Mouse (Mus musculus): ENCODE measurements around the gene Mylk.
A peak's percentile ranks its signal among the peaks of the same experiment; 100 is the strongest.
"Not testable (repeated sequence)": the region's sequence is repeated elsewhere in the genome, so short reads cannot be mapped to it uniquely, and the experiment has no call there.

Gene Mylk

GRCm38 (mm10) chr16:34745065-34745585 is at the start of gene Mylk:
Gene Mylk (plus strand): TSS chr16:34745210.
- DNase-seq (ENCODE audit: low spot score): peak; percentile 75

- DNase-seq (ENCODE audit: low spot score): not testable (repeated sequence)
These were observed 46.3 kb upstream of the Mylk start for GRCm38 (mm10) chr16:34698721-34699120.

GRCm38 (mm10) chr16:34700165-34700827 is 44.7 kb upstream of the Mylk start:
- DNase-seq (ENCODE audit: low spot score): peak; percentile 65

GRCm38 (mm10) chr16:34700828-34701216 is 44.2 kb upstream of the Mylk start:
- DNase-seq (ENCODE audit: low spot score): no peak

- no peak for DNase-seq (ENCODE audit: low spot score)
These were observed 39.0 kb upstream of the Mylk start for GRCm38 (mm10) chr16:34706019-34706418.

- no peak for DNase-seq (ENCODE audit: low spot score)
These were observed 38.5 kb upstream of the Mylk start for GRCm38 (mm10) chr16:34706487-34706946.

- DNase-seq (ENCODE audit: low spot score): no peak
These were observed 33.5 kb upstream of the Mylk start for GRCm38 (mm10) chr16:34711481-34711880.

GRCm38 (mm10) chr16:34725156-34725555 is 19.9 kb upstream of the Mylk start:
- DNase-seq (ENCODE audit: low spot score): no peak

GRCm38 (mm10) chr16:34728610-34729009 is 16.4 kb upstream of the Mylk start:
- DNase-seq (ENCODE audit: low spot score): not testable (repeated sequence)

GRCm38 (mm10) chr16:34729371-34729770 is 15.6 kb upstream of the Mylk start:
- DNase-seq (ENCODE audit: low spot score): no peak

- DNase-seq (ENCODE audit: low spot score): no peak
These were observed 6.3 kb upstream of the Mylk start for GRCm38 (mm10) chr16:34738656-34739233.

GRCm38 (mm10) chr16:34742930-34743329 is 2.1 kb upstream of the Mylk start:
- DNase-seq (ENCODE audit: low spot score): no peak

GRCm38 (mm10) chr16:34748081-34748720 is 3.2 kb downstream of the Mylk start:
- DNase-seq (ENCODE audit: low spot score): peak; percentile 17

- no peak for DNase-seq (ENCODE audit: low spot score)
These were observed 4.5 kb downstream of the Mylk start for GRCm38 (mm10) chr16:34749536-34749935.

- no peak for DNase-seq (ENCODE audit: low spot score)
These were observed 7.0 kb downstream of the Mylk start for GRCm38 (mm10) chr16:34752026-34752425.

GRCm38 (mm10) chr16:34752977-34753376 is 8.0 kb downstream of the Mylk start:
- DNase-seq (ENCODE audit: low spot score): no peak

GRCm38 (mm10) chr16:34756991-34757390 is 12.0 kb downstream of the Mylk start:
- DNase-seq (ENCODE audit: low spot score): no peak

GRCm38 (mm10) chr16:34758205-34758604 is 13.2 kb downstream of the Mylk start:
- no peak for DNase-seq (ENCODE audit: low spot score)

- DNase-seq (ENCODE audit: low spot score): no peak
These were observed 19.1 kb downstream of the Mylk start for GRCm38 (mm10) chr16:34763959-34764591.

- no peak for DNase-seq (ENCODE audit: low spot score)
These were observed 20.7 kb downstream of the Mylk start for GRCm38 (mm10) chr16:34765666-34766065.

GRCm38 (mm10) chr16:34766193-34766592 is 21.2 kb downstream of the Mylk start:
- no peak for DNase-seq (ENCODE audit: low spot score)

- DNase-seq (ENCODE audit: low spot score): no peak
These were observed 22.4 kb downstream of the Mylk start for GRCm38 (mm10) chr16:34767443-34767842.

GRCm38 (mm10) chr16:34768436-34768835 is 23.4 kb downstream of the Mylk start:
- no peak for DNase-seq (ENCODE audit: low spot score)
